Mouse (Mus musculus) heart, postnatal 0 days (tissue): ENCODE data around the gene Actl6b.

ENCODE experiments used
- CTCF ChIP-seq: IDR thresholded peaks from 2 replicates; pipeline ENCODE4 v1.5.1; 2016; ENCODE audit warnings: antibody characterized with exemption, control low read depth, low read depth
- EP300 ChIP-seq: IDR thresholded peaks from 2 replicates; pipeline ENCODE4 v1.6.1; 2016; ENCODE audit warnings: antibody characterized with exemption, low read depth

GRCm38 (mm10) chr5:137600281-137600618, 46.9 kb downstream of the Actl6b start:
- no peak for TF ChIP-seq CTCF
- no peak for TF ChIP-seq EP300
